Mouse (Mus musculus) erythroblast, embryonic 14.5 days (primary cell): ENCODE results near the gene Polr2a. TPM values are rescaled to one million over a fixed set of nuclear protein-coding genes. Genes with fewer than 3 reads are reported as not detected.

Experiments
- H3K27me3 ChIP-seq: 2 replicates; pipeline ENCODE4 v1.6.1; 2012; ENCODE audit warnings: inconsistent platforms; ENCODE audit not compliant: control insufficient read depth
- H3K36me3 ChIP-seq: 2 replicates; pipeline ENCODE4 v1.6.1; 2012; ENCODE audit warnings: mild to moderate bottlenecking, inconsistent platforms; ENCODE audit not compliant: control insufficient read depth
- H3K4me1 ChIP-seq: 2 replicates; pipeline ENCODE4 v1.6.1; 2012; ENCODE audit warnings: inconsistent platforms; ENCODE audit not compliant: control insufficient read depth
- H3K4me3 ChIP-seq: replicated peaks from 2 replicates; pipeline ENCODE3; 2012; ENCODE audit warnings: moderate library complexity, mild to moderate bottlenecking, inconsistent platforms
- H3K9me3 ChIP-seq: 2 replicates; pipeline ENCODE4 v1.6.1; 2012; ENCODE audit warnings: low read length, inconsistent platforms, mixed read lengths; ENCODE audit not compliant: control insufficient read depth
- GATA1 ChIP-seq: IDR thresholded peaks from 2 replicates; pipeline ENCODE4 v1.6.1; 2012; ENCODE audit warnings: low read length, inconsistent platforms, mixed read lengths
- TAL1 ChIP-seq: IDR thresholded peaks from 3 replicates; pipeline ENCODE4 v1.6.1; 2012; ENCODE audit warnings: low read length, inconsistent platforms, mixed read lengths
- polyA plus RNA-seq: library from polyadenylated mRNA; stranded (reverse); fragments of >175 nt; gene quantifications from 2 replicates; pipeline ENCODE4 v1.2.3, GENCODE M21; 2012

Gene Polr2a
- polyA plus RNA-seq, 1 experiment = 14.3 TPM

GRCm38 (mm10) chr11:69801379-69801977 lies 43.0 kb upstream of the Polr2a start, which contains the start of gene Fgf11:
TSS of gene Fgf11 (minus strand) at chr11:69801857.
- peaks cover 52% of the 10 kb centered on the region for H3K4me1 ChIP-seq
- peak within 1 kb of the TSS; percentile 48 for H3K4me3 ChIP-seq
- TF ChIP-seq GATA1 = no peak
- TF ChIP-seq TAL1 = no peak
- peaks cover 45% of the 10 kb centered on the region for H3K9me3 ChIP-seq
- H3K36me3 ChIP-seq = no peaks in the 10 kb centered on the region
- H3K27me3 ChIP-seq = peaks cover 100% of the 10 kb centered on the region

- Histone ChIP-seq H3K4me3 (no peak overlapping the region), H3K4me1 (peaks cover 57% of the 10 kb centered on the region), H3K36me3 (no peaks in the 10 kb centered on the region), H3K9me3 (peaks cover 45% of the 10 kb centered on the region), H3K27me3 (peaks cover 100% of the 10 kb centered on the region)
- TF ChIP-seq GATA1 = no peak
- no peak for TF ChIP-seq TAL1
These were observed 42.2 kb upstream of the Polr2a start for GRCm38 (mm10) chr11:69800392-69801197.

GRCm38 (mm10) chr11:69800138-69800391 lies 41.6 kb upstream of the Polr2a start:
- H3K9me3 ChIP-seq = peaks cover 45% of the 10 kb centered on the region
- peaks cover 59% of the 10 kb centered on the region for H3K4me1 ChIP-seq
- H3K4me3 ChIP-seq = no peak overlapping the region
- H3K27me3 ChIP-seq = peaks cover 95% of the 10 kb centered on the region
- TF ChIP-seq GATA1 (no peak), TAL1 (no peak)
- H3K36me3 ChIP-seq = no peaks in the 10 kb centered on the region

GRCm38 (mm10) chr11:69799394-69800137 lies 41.1 kb upstream of the Polr2a start:
- peaks cover 45% of the 10 kb centered on the region for H3K9me3 ChIP-seq
- H3K27me3 ChIP-seq = peaks cover 90% of the 10 kb centered on the region
- no peak overlapping the region for H3K4me3 ChIP-seq
- H3K36me3 ChIP-seq = no peaks in the 10 kb centered on the region
- TF ChIP-seq TAL1 (no peak), GATA1 (no peak)
- peaks cover 58% of the 10 kb centered on the region for H3K4me1 ChIP-seq

GRCm38 (mm10) chr11:69797924-69798323 lies 39.5 kb upstream of the Polr2a start:
- Histone ChIP-seq H3K36me3 (no peaks in the 10 kb centered on the region), H3K4me1 (peaks cover 42% of the 10 kb centered on the region), H3K27me3 (peaks cover 86% of the 10 kb centered on the region), H3K4me3 (no peak overlapping the region), H3K9me3 (peaks cover 32% of the 10 kb centered on the region)
- no peak for TF ChIP-seq TAL1
- TF ChIP-seq GATA1 = no peak

GRCm38 (mm10) chr11:69795983-69796435 lies 37.6 kb upstream of the Polr2a start:
- TF ChIP-seq GATA1 (no peak), TAL1 (no peak)
- H3K4me1 ChIP-seq = peaks cover 29% of the 10 kb centered on the region
- H3K9me3 ChIP-seq = peaks cover 14% of the 10 kb centered on the region; the same call in 1 of the 2 replicates
- H3K27me3 ChIP-seq = peaks cover 78% of the 10 kb centered on the region
- no peaks in the 10 kb centered on the region for H3K36me3 ChIP-seq
- peak overlapping the region; percentile 63 for H3K4me3 ChIP-seq

- Histone ChIP-seq H3K4me1 (peaks cover 24% of the 10 kb centered on the region), H3K9me3 (peaks cover 9% of the 10 kb centered on the region; the same call in 1 of the 2 replicates), H3K4me3 (peak within 1 kb of the TSS; percentile 63), H3K36me3 (no peaks in the 10 kb centered on the region), H3K27me3 (peaks cover 74% of the 10 kb centered on the region)
- TF ChIP-seq TAL1 (no peak), GATA1 (no peak)
These were observed 36.9 kb upstream of the Polr2a start, which contains the start of gene Chrnb1 for GRCm38 (mm10) chr11:69795168-69795982. TSS of gene Chrnb1 (minus strand) at chr11:69795943.

GRCm38 (mm10) chr11:69793429-69793828 lies 35.0 kb upstream of the Polr2a start:
- H3K4me1 ChIP-seq = peaks cover 15% of the 10 kb centered on the region
- H3K4me3 ChIP-seq = no peak overlapping the region
- no peaks in the 10 kb centered on the region for H3K36me3 ChIP-seq
- no peak for TF ChIP-seq TAL1
- no peak for TF ChIP-seq GATA1
- H3K27me3 ChIP-seq = peaks cover 59% of the 10 kb centered on the region
- no peaks in the 10 kb centered on the region; the same call in 1 of the 2 replicates for H3K9me3 ChIP-seq
